Mouse (Mus musculus): ENCODE measurements around the gene Sult6b2. TPM values are rescaled to one million over a fixed set of nuclear protein-coding genes. Genes with fewer than 3 reads are reported as not detected.

Sult6b2 gene
- not detected for polyA plus RNA-seq (2014; fragmentation: Illumina TruSeq; extraction: RNeasy Lipid Tissue Mini Kit (QIAGEN cat#74804); ENCODE audit: low read depth, low replicate concordance)

GRCm38 (mm10) chr6:142804402-142804801 is at the start of gene Sult6b2:
Gene Sult6b2 (minus strand): TSS chr6:142804502.

GRCm38 (mm10) chr6:142756507-142757333 is 47.6 kb downstream of the Sult6b2 start, which contains the start of gene Cmas:
Gene Cmas (plus strand): TSS chr6:142756686.

Other genes with a start within 250 kb of the Sult6b2 start
- gene Kcnj8, start 232.9 kb downstream of the Sult6b2 start, polyA plus RNA-seq (2014; fragmentation: Illumina TruSeq; extraction: RNeasy Lipid Tissue Mini Kit (QIAGEN cat#74804); ENCODE audit: low read depth, low replicate concordance), result 2.3 TPM
- 9.7 TPM for gene Abcc9, start 102.2 kb downstream of the Sult6b2 start, polyA plus RNA-seq (2014; fragmentation: Illumina TruSeq; extraction: RNeasy Lipid Tissue Mini Kit (QIAGEN cat#74804); ENCODE audit: low read depth, low replicate concordance)
- 63.8 TPM for gene Cmas, start 47.8 kb downstream of the Sult6b2 start, polyA plus RNA-seq (2014; fragmentation: Illumina TruSeq; extraction: RNeasy Lipid Tissue Mini Kit (QIAGEN cat#74804); ENCODE audit: low read depth, low replicate concordance)
- 50.8 TPM for gene St8sia1, start 159.9 kb upstream of the Sult6b2 start, polyA plus RNA-seq (2014; fragmentation: Illumina TruSeq; extraction: RNeasy Lipid Tissue Mini Kit (QIAGEN cat#74804); ENCODE audit: low read depth, low replicate concordance)

Data from kidney, adult 10 weeks (tissue).